Mouse (Mus musculus) liver, embryonic 16.5 days (tissue): ENCODE measurements at regions not wholly inside any gene's neighbourhood (a gene's known extent, or its start where the extent isn't known, plus 50 kb on each side); places are given as distances from the start of the nearest gene placed in this dataset.

Experiments used
- ATAC-seq: fragments of 200-750 bp; cut with Nextera tagmentation; 2 replicates; pipeline ENCODE4 v1.8.0; 2017; ENCODE audit warnings: low read depth, mild to moderate bottlenecking, moderate number of reproducible peaks, moderate library complexity
- H3K27ac ChIP-seq: fragments of 300-500 bp; sonication (generic); 2 replicates; pipeline ENCODE4 v1.5.1; 2014; ENCODE audit warnings: mild to moderate bottlenecking, low read length
- H3K27me3 ChIP-seq: fragments of 300-500 bp; sonication (generic); 2 replicates; pipeline ENCODE4 v1.6.1; 2014; ENCODE audit warnings: low read depth, low read length, mixed read lengths; ENCODE audit not compliant: control insufficient read depth, insufficient read depth
- H3K36me3 ChIP-seq: fragments of 300-500 bp; sonication (generic); 2 replicates; pipeline ENCODE4 v1.6.1; 2014; ENCODE audit warnings: mild to moderate bottlenecking; ENCODE audit not compliant: control insufficient read depth, insufficient read depth
- H3K4me1 ChIP-seq: fragments of 300-500 bp; sonication (generic); 2 replicates; pipeline ENCODE4 v1.6.1; 2014; ENCODE audit warnings: low read depth, low read length, mixed read lengths; ENCODE audit not compliant: control insufficient read depth
- H3K4me2 ChIP-seq: fragments of 300-500 bp; sonication (generic); 2 replicates; pipeline ENCODE4 v1.6.1; 2014; ENCODE audit warnings: low read depth, low read length, mixed read lengths
- H3K4me3 ChIP-seq: fragments of 300-500 bp; sonication (generic); 2 replicates; pipeline ENCODE4 v1.5.1; 2014; ENCODE audit warnings: low read depth, mild to moderate bottlenecking, low read length
- H3K9ac ChIP-seq: fragments of 300-500 bp; sonication (generic); 2 replicates; pipeline ENCODE4 v1.6.1; 2014; ENCODE audit warnings: low read depth, low read length
- H3K9me3 ChIP-seq: fragments of 300-500 bp; sonication (generic); replicated peaks from 2 replicates; pipeline ENCODE4 v1.6.1; 2016; ENCODE audit warnings: low read length; ENCODE audit not compliant: control insufficient read depth
- WGBS: fragments of 180-500 bp; shearing (Covaris S2); extraction: QIAGEN DNeasy Blood & Tissue Kit; methylation state at CpG from one replicate; pipeline ENCODE4 v1.1.7; 2014; ENCODE audit not compliant: insufficient replicate concordance; 5-methylcytosine and 5-hydroxymethylcytosine counted together

DNA sequence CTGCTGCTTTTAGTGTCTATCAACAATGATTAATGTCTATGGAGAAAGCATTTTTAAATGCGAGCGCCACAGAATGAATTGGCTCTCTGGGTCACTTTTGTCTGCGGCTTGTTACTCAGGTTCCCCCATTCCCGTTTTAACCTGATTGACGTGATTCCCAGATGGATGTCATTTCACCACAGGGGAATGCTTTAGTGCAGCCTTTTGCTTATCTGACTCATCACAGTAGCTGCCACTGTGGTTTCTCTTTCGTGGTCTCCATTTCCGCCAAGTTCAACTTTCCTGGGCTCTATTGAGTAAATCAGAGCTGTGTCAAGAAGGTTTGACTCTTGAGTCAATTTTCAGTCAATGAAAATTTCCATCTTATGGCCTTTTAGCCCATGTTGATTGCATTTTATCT, 110.6 kb upstream of the Aldh1b1 start:
- Histone ChIP-seq H3K27ac (no peak overlapping the region), H3K27me3 (no peaks in the 10 kb centered on the region; the same call in 1 of the 2 replicates), H3K9me3 (no peaks in the 10 kb centered on the region), H3K9ac (no peak overlapping the region), H3K4me1 (no peaks in the 10 kb centered on the region), H3K36me3 (no peaks in the 10 kb centered on the region), H3K4me2 (no peak overlapping the region), H3K4me3 (no peak overlapping the region)
- 31% methylated on average over 7 of the region's 7 CpGs for WGBS
- ATAC-seq = no peak

DNA sequence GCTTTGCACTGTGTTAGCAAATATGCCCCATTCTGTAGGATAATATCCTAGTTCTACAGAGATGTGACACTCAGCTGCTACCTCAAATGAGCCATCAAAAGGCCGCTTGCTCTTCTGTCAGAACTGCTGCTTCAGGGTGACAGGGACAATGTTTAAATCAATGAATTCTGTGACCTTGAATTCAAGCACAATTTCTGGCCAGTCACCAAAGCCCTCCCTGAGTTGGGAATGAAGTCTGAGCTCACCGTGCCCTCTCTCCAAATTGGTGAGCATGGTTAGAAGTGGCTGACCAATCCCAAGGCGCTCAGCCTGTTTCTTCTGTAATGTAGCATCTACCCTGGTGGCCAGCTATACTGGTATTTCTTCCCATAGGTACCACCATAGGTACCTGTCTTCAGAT, 113.8 kb upstream of the Aldh1b1 start:
- ATAC-seq = no peak
- H3K4me1 ChIP-seq = no peaks in the 10 kb centered on the region
- H3K9ac ChIP-seq = no peak overlapping the region

DNA sequence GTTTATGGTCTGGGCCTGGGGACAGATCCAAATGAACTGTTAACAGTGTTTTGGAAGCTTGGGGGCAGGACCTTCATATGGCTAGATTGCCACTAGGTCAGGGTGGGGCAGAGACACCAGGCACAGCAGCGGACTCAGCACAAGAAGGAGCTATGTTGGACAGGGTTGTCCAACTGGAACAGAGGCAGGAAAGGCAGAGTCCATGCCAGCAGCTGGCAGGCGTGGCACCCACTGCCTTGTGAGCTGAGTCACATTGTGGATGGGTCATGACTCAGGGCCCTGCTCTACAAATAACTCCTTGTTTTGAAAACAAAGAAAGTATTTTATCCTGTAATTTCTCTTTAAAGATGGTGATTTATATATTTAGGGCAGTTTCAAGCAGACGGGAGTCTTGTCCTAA, 115.6 kb upstream of the Aldh1b1 start:
- ATAC-seq = no peak
- Histone ChIP-seq H3K9ac (no peak overlapping the region), H3K36me3 (no peaks in the 10 kb centered on the region), H3K9me3 (no peaks in the 10 kb centered on the region), H3K4me3 (no peak overlapping the region), H3K27me3 (no peaks in the 10 kb centered on the region), H3K4me2 (no peak overlapping the region), H3K4me1 (no peaks in the 10 kb centered on the region), H3K27ac (no peak overlapping the region)
- 60% methylated on average over 3 of the region's 3 CpGs for WGBS

More for the DNA sequence above, 113.8 kb upstream of the Aldh1b1 start:
- Histone ChIP-seq H3K27me3 (no peaks in the 10 kb centered on the region; the same call in 1 of the 2 replicates), H3K36me3 (no peaks in the 10 kb centered on the region), H3K4me2 (no peak overlapping the region), H3K9me3 (no peaks in the 10 kb centered on the region), H3K4me3 (no peak overlapping the region), H3K27ac (no peak overlapping the region)
- 48% methylated on average over 3 of the region's 3 CpGs for WGBS

DNA sequence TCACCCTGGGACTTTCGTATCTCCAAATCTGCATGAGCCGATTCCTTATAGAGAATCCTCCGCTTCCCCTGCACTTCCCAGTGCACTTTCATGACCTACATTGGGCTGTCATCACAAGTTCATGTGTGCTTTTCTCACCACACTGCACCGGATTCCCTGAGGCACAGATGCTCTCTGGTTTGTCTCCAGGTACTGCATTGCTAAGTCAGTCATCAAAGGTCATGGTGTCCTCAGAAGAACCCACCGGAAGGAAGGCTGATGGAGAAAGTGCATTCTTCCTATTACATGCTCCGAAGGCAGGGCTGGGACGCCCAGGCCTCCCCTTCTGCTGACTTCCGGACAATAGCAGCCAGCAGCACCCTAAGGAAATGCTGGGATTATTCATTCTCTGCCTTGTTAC, 116.1 kb upstream of the Aldh1b1 start:
- no peak for ATAC-seq
- H3K27me3 ChIP-seq = no peaks in the 10 kb centered on the region
- no peak overlapping the region for H3K9ac ChIP-seq
- no peaks in the 10 kb centered on the region for H3K36me3 ChIP-seq
- H3K4me2 ChIP-seq = no peak overlapping the region
- H3K4me3 ChIP-seq = no peak overlapping the region
- H3K9me3 ChIP-seq = no peaks in the 10 kb centered on the region
- no peaks in the 10 kb centered on the region for H3K4me1 ChIP-seq
- no peak overlapping the region for H3K27ac ChIP-seq
- 62% methylated on average over 8 of the region's 8 CpGs for WGBS

DNA sequence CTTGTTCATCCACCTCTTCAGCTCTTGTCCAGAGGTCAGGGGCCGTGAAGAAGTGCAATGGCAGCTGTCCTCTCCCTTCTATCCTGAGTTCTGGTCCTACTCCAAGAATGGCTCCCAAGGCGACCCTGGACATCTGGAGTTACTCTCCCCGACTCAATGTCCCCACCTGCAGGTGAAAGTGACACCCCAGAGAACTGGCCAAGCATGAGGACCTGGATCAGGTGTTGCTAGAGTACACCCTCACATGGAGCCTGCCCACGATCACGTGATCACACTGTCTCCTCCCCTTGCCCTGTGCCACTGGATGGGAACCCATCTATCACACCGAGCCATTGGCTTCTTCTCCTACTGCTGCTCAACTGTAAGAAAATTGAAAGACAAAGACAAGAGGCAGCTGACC, 122.7 kb upstream of the Aldh1b1 start:
- ATAC-seq = no peak
- Histone ChIP-seq H3K4me3 (no peak overlapping the region), H3K4me2 (no peak overlapping the region), H3K27me3 (no peaks in the 10 kb centered on the region), H3K27ac (no peak overlapping the region), H3K9me3 (no peaks in the 10 kb centered on the region), H3K9ac (no peak overlapping the region), H3K4me1 (no peaks in the 10 kb centered on the region), H3K36me3 (no peaks in the 10 kb centered on the region)
- 53% methylated on average over 6 of the region's 6 CpGs for WGBS

DNA sequence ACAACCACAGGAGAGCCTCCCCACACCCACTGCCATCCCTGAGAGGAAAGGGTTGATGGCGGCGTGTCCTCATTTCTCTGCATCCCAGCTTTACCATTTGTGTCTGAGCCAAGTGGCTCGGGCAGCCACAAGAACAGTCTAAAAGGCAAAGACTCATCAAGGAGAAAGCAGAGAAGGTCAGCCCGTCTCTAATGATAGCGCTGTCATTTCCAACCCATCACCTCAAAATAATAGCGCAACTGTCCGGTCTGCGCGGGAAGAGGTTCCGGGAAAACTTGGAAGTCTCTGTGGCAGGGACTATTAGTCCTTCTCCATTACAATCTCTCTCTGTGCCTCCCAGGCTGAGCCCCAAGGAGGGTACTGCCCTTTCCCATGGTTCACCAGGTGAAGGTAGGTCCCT, 124.5 kb upstream of the Aldh1b1 start:
- 73% methylated on average over 10 of the region's 10 CpGs for WGBS
- no peak for ATAC-seq
- no peak overlapping the region for H3K4me2 ChIP-seq
- H3K36me3 ChIP-seq = no peaks in the 10 kb centered on the region
- no peaks in the 10 kb centered on the region for H3K27me3 ChIP-seq
- no peak overlapping the region for H3K27ac ChIP-seq
- no peaks in the 10 kb centered on the region for H3K9me3 ChIP-seq
- H3K9ac ChIP-seq = no peak overlapping the region
- no peaks in the 10 kb centered on the region for H3K4me1 ChIP-seq
- no peak overlapping the region for H3K4me3 ChIP-seq

DNA sequence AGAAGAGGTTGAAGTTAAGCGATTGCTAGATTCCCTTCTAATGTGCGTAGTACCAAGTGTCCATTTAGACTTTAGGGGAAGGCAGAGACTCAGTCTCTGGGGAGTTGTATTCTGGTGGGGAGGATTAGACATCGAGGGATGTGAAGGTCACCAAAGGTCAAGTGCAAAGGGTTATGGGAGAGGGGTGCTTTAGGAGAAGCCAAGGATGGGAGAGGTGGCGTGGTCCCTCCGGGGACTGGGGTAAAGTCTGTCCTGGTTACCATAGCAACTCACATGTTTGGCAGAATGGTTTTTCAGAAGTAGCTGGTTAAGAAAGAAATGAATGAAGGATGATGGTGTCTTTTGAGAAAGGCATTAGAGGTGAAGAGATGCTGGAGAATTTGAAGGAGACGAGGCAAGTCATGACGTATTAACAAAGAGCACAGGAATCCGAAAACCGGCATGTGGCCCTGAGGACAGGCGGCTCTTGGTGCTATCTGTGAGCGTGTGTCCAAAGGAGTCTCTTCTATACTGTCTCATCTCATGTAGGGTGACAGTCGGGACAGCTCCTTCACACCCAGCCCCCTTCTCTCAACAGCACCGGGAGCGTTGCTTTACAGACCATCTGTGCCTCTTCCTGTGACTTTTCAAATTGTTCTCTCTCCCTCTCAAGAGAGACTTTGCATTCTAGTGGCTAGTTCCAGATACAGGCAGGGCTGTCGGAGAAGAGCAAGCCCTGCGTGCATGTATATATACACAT, 125.6 kb upstream of the Aldh1b1 start:
- Histone ChIP-seq H3K36me3 (no peaks in the 10 kb centered on the region), H3K27me3 (no peaks in the 10 kb centered on the region), H3K9me3 (no peaks in the 10 kb centered on the region), H3K4me3 (no peak overlapping the region), H3K27ac (no peak overlapping the region), H3K4me2 (no peak overlapping the region), H3K9ac (no peak overlapping the region), H3K4me1 (no peaks in the 10 kb centered on the region)
- ATAC-seq = no peak
- 53% methylated on average over 16 of the region's 16 CpGs for WGBS

DNA sequence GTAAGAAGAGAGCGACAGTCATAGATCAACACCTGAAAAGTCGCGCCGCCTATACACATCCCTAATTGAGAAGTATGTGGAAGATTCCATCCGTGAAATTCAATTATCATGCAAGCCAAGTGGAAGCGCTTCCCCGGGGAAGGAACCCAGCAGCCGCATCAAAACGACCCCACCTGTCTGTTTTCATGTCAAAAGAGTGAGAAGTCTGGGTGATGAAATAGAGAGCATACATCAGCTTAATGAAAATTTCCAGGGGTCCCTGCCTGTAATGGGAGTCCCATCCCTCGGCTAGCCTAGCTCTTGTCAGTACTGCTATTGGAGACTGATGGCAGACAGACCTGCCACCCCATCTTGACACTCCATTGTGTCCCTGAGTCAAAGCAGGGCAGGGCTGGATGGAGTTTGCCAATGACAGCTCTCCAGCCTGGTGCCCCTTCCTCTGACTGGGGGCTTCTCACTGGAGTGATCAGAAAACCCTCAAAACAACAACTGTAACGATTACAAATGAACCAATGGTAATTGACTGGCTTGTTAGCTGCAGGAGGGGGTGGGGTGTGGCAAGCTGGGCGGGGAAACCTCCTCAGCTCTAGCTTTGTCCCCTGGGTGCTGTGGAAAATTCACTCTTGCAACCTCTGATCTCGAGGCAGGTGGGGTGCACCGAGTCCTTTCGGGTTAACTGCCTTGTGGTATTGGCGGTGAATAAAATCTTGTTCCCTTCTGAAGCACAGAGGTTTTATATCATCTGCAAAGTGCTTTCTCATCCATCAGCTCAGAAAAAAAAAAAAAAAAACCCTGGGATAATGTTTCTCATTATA, 126.4 kb upstream of the Aldh1b1 start:
- Histone ChIP-seq H3K9me3 (no peaks in the 10 kb centered on the region), H3K36me3 (no peaks in the 10 kb centered on the region), H3K4me2 (no peak overlapping the region), H3K4me3 (no peak overlapping the region), H3K4me1 (no peaks in the 10 kb centered on the region), H3K27ac (no peak overlapping the region), H3K27me3 (no peaks in the 10 kb centered on the region), H3K9ac (no peak overlapping the region)
- no peak for ATAC-seq
- 53% methylated on average over 16 of the region's 16 CpGs for WGBS

DNA sequence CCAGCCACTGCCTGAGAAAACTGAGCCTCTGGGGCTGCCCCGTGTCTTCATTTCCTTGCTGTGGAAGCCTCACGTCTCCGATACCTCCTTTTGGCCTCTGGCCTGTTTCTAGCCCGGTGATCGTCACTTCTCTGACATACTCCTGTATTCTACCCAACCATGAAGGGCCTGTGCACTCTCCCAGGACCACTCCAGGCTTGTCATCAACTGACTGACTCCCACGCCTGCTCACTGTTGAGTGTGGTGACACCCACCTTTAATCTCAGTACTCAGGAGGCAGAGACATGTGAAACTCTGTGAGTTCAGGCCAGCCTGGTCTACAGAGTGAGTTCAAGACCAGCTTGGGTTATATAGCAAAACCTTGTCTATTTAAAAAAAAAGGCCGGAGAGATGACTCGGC, 132.1 kb upstream of the Shb start:
- Histone ChIP-seq H3K9ac (no peak overlapping the region), H3K36me3 (no peaks in the 10 kb centered on the region), H3K4me1 (no peaks in the 10 kb centered on the region), H3K4me2 (no peak overlapping the region), H3K27ac (no peak overlapping the region), H3K27me3 (no peaks in the 10 kb centered on the region), H3K4me3 (no peak overlapping the region), H3K9me3 (no peaks in the 10 kb centered on the region)
- ATAC-seq = no peak
- 69% methylated on average over 8 of the region's 8 CpGs for WGBS
